Mouse (Mus musculus) heart, embryonic 14.5 days (tissue): Measurements from ENCODE around the gene Arrb1. TPM values are rescaled to one million over a fixed set of nuclear protein-coding genes. Genes with fewer than 3 reads are reported as not detected.

ENCODE experiments used
- ATAC-seq: fragments of 200-750 bp; cut with Nextera tagmentation; 2 replicates; pipeline ENCODE4 v1.8.0; 2017; ENCODE audit warnings: low read depth, moderate TSS enrichment; ENCODE audit not compliant: insufficient number of reproducible peaks, insufficient read depth, low FRiP score
- H3K27ac ChIP-seq, 2 experiments: fragments of 200-500 bp in 1 of 2; fragments of 300-500 bp in 1 of 2; sonication (generic) in 1 of 2; replicated peaks in 1 of 2; 2 replicates each; pipeline ENCODE4 v1.5.1; 2012 to 2014; ENCODE audit warnings: low read depth in 2 of 2, low read length in 2 of 2, control low read depth in 1 of 2, mild to moderate bottlenecking in 1 of 2, mixed read lengths in 1 of 2; ENCODE audit not compliant: control insufficient read depth in 1 of 2, insufficient read depth in 1 of 2
- H3K27me3 ChIP-seq: fragments of 300-500 bp; sonication (generic); 2 replicates; pipeline ENCODE4 v1.6.1; 2014; ENCODE audit warnings: mild to moderate bottlenecking, low read length, control low read depth; ENCODE audit not compliant: control insufficient read depth, insufficient read depth
- H3K36me3 ChIP-seq: fragments of 300-500 bp; sonication (generic); 2 replicates; pipeline ENCODE4 v1.6.1; 2014; ENCODE audit warnings: mild to moderate bottlenecking, control low read depth, low read length, mixed read lengths; ENCODE audit not compliant: control insufficient read depth, insufficient read depth
- H3K4me1 ChIP-seq, 2 experiments: fragments of 200-500 bp in 1 of 2; fragments of 300-500 bp in 1 of 2; sonication (generic) in 1 of 2; 2 replicates each; pipeline ENCODE4 v1.6.1; 2012 to 2014; ENCODE audit warnings: low read length in 2 of 2, control low read depth in 1 of 2, mixed read lengths in 1 of 2; ENCODE audit not compliant: control insufficient read depth in 2 of 2, insufficient read depth in 2 of 2
- H3K4me2 ChIP-seq: fragments of 300-500 bp; sonication (generic); 2 replicates; pipeline ENCODE4 v1.6.1; 2014; ENCODE audit warnings: mild to moderate bottlenecking, low read length
- H3K4me3 ChIP-seq, 2 experiments: fragments of 200-500 bp in 1 of 2; fragments of 300-500 bp in 1 of 2; sonication (generic) in 1 of 2; 2 replicates each; pipeline ENCODE4 v1.5.1; 2012 to 2014; ENCODE audit warnings: low read length in 2 of 2, mild to moderate bottlenecking in 2 of 2, control low read depth in 1 of 2, low read depth in 1 of 2, moderate library complexity in 1 of 2; ENCODE audit not compliant: control insufficient read depth in 1 of 2, insufficient read depth in 1 of 2
- H3K9ac ChIP-seq: fragments of 300-500 bp; sonication (generic); 2 replicates; pipeline ENCODE4 v1.6.1; 2014; ENCODE audit warnings: mild to moderate bottlenecking, low read length
- H3K9me3 ChIP-seq: fragments of 300-500 bp; sonication (generic); 2 replicates; pipeline ENCODE4 v1.6.1; 2016; ENCODE audit warnings: low read length, control low read depth; ENCODE audit not compliant: control insufficient read depth
- WGBS: fragments of 180-500 bp; shearing (Covaris S2); extraction: QIAGEN DNeasy Blood & Tissue Kit; methylation state at CpG from one replicate; pipeline ENCODE4 v1.1.7; 2014; 5-methylcytosine and 5-hydroxymethylcytosine counted together
- polyA plus RNA-seq: library from polyadenylated mRNA; unstranded; fragments of >200 nt; fragmentation: Nextera tagmentation; extraction: Ambion mirVana; gene quantifications from 2 replicates; pipeline ENCODE4 v1.2.1, GENCODE M21; 2014

The Arrb1 gene
- polyA plus RNA-seq, 1 experiment from 2014 or later = 4.1 TPM

DNA sequence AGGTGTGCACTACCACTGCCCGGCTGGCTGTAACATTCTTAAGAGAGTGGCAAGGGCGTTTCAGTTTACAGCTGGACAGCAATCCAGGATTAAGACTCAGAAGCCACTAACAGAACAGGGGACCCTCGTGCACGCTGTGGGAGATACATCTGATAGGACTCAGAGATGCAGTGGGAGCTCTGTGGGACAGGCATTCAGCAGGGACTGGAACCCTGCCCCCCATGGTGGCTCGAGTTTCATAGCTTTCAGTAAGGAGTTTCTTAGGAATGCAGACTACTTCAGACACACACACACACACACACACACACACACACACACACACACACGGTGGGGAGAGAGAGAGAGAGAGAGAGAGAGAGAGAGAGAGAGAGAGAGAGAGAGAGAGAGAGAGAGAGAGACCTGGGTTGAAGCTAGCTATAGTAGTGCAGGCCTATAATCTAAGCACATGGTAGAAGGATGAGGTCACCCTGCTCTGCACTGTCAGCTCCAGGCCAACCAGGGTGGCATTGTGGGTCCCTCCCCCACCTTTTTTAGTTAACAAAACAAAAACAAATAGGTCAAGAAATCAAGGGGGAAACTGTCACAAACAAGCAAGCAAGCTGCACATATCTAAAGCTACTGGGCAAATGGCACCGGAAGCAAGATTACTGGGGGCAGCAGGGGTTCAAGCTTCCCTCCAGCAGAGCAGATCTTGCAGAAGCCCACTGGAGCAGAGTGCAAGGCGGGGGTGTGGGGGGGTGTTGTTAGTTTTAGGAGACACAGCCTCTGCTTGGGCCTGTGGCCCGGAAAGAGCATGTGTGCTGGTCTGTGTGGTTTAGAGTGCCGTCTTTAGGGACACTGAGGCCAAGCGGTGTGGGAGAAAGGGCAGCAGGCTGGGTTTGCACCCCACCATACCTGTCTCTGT, 12.6 kb downstream of the Arrb1 start:
- Histone ChIP-seq H3K36me3 (0 out of 2 replicates have a peak, but pooled peaks cover 6% of the 10 kb centered on the region), H3K27me3 (no peaks in the 10 kb centered on the region), H3K4me2 (no peak overlapping the region), H3K9me3 (no peaks in the 10 kb centered on the region), H3K9ac (peak overlapping the region; percentile 47; the same call in 1 of the 2 replicates), H3K4me1 (peaks cover 31 to 36% of the 10 kb centered on the region in 2 experiments), H3K27ac (peak overlapping the region; percentile 55 to 66), H3K4me3 (no peak overlapping the region)
- no peak for ATAC-seq
- WGBS = 35% methylated on average over 10 of the region's 11 CpGs

GRCm38 (mm10) chr7:99549668-99550067, 14.4 kb downstream of the Arrb1 start:
- no peak for ATAC-seq
- H3K27ac ChIP-seq = 0 out of 4 replicates have a peak overlapping the region, but pooled peaks of 1 of the 2 experiments have one; percentile 9
- WGBS = 81% methylated on average over 5 of the region's 5 CpGs
- H3K4me2 ChIP-seq = no peak overlapping the region
- 0 out of 2 replicates have a peak, but pooled peaks cover 6% of the 10 kb centered on the region for H3K36me3 ChIP-seq
- no peak overlapping the region for H3K4me3 ChIP-seq
- H3K9me3 ChIP-seq = no peaks in the 10 kb centered on the region
- H3K9ac ChIP-seq = no peak overlapping the region
- H3K4me1 ChIP-seq = peaks cover 41 to 46% of the 10 kb centered on the region in 2 experiments
- H3K27me3 ChIP-seq = no peaks in the 10 kb centered on the region

DNA sequence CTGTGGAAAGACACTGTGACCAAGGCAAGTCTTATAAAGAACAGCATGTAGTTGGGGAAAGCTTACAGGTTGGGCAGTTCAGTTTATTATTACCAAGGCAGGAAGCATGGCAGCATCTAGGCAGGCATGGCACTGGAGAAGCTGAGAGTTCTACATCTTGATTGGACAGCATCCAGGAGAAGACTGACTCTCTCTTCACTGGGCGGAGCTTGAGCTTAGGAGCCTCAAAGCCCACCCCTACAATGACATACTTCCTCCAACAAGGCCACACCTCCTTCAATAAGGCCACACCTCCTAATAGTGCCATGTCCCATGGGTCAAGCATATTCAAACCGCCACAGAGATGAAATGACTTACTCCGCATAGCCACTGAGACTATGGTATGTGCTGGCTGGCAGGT, 16.4 kb downstream of the Arrb1 start:
- Histone ChIP-seq H3K36me3 (0 out of 2 replicates have a peak, but pooled peaks cover 6% of the 10 kb centered on the region), H3K4me3 (no peak overlapping the region), H3K9ac (no peak overlapping the region), H3K9me3 (no peaks in the 10 kb centered on the region), H3K4me1 (peaks cover 27 to 32% of the 10 kb centered on the region in 2 experiments), H3K27me3 (no peaks in the 10 kb centered on the region), H3K27ac (no peak overlapping the region), H3K4me2 (no peak overlapping the region)
- 97% methylated on average over 3 of the region's 3 CpGs for WGBS
- no peak for ATAC-seq

DNA sequence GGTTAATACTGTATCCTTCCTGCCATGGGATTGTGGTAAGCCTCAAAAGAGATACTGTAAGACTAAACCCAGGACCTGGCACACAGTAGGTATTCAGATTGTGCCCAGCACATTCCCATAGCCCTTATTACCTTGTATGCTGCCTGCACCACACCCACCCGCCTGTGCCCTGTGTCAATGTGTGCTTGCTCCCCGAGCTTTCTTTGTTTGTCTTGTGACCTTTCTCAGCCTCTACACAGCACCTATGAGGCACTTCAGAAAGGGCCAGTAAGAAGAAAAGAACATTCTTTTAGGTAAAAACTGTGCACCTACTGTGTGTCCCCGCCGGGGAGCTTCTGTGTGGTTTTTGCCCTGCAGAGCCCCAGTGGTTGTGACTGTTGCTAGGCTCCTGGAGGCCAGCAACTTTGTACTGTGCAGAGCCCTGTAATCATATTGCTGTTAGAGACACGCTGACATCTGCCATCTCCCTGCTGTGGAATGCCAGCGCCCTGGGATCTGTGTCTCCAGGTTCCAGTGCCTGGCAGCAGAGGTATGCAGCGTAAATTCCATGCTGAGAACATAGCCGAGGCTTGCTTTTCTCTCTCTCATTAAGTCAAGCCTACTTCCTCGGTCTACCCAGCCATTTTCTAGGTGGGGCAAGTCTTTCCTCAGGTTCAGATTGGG, 18.1 kb downstream of the Arrb1 start:
- H3K4me3 ChIP-seq = no peak overlapping the region

GRCm38 (mm10) chr7:99553885-99554269, 18.6 kb downstream of the Arrb1 start:
- Histone ChIP-seq H3K9ac (no peak overlapping the region), H3K27me3 (no peaks in the 10 kb centered on the region), H3K36me3 (0 out of 2 replicates have a peak, but pooled peaks cover 6% of the 10 kb centered on the region), H3K4me3 (no peak overlapping the region), H3K9me3 (no peaks in the 10 kb centered on the region), H3K4me2 (peak overlapping the region; percentile 8; the same call in 1 of the 2 replicates), H3K27ac (peak overlapping the region; percentile 67 to 76), H3K4me1 (peaks cover 15 to 19% of the 10 kb centered on the region in 2 experiments)
- no peak for ATAC-seq
- WGBS = 26% methylated on average over 4 of the region's 4 CpGs

More for the DNA sequence above, 18.1 kb downstream of the Arrb1 start:
- Histone ChIP-seq H3K27ac (peak overlapping the region; percentile 67 to 76), H3K36me3 (0 out of 2 replicates have a peak, but pooled peaks cover 6% of the 10 kb centered on the region), H3K4me1 (peaks cover 15 to 20% of the 10 kb centered on the region in 2 experiments), H3K27me3 (no peaks in the 10 kb centered on the region), H3K9me3 (no peaks in the 10 kb centered on the region), H3K9ac (peak overlapping the region; percentile 47), H3K4me2 (peak overlapping the region; percentile 8; the same call in 1 of the 2 replicates)
- peak; percentile 75 for ATAC-seq
- 26% methylated on average over 9 of the region's 9 CpGs for WGBS

GRCm38 (mm10) chr7:99555862-99556261, 20.6 kb downstream of the Arrb1 start:
- Histone ChIP-seq H3K9ac (peak overlapping the region; percentile 5; the same call in 1 of the 2 replicates), H3K27ac (no peak overlapping the region), H3K27me3 (no peaks in the 10 kb centered on the region), H3K9me3 (no peaks in the 10 kb centered on the region), H3K4me1 (peaks cover 19 to 26% of the 10 kb centered on the region in 2 experiments), H3K4me2 (no peak overlapping the region), H3K4me3 (no peak overlapping the region), H3K36me3 (0 out of 2 replicates have a peak, but pooled peaks cover 4% of the 10 kb centered on the region)
- ATAC-seq = 0 out of 2 replicates have a peak, but pooled peaks have one; percentile 48
- 32% methylated on average over 6 of the region's 6 CpGs for WGBS

GRCm38 (mm10) chr7:99559091-99559490, 23.8 kb downstream of the Arrb1 start:
- H3K4me3 ChIP-seq = no peak overlapping the region
- no peak overlapping the region for H3K27ac ChIP-seq
- no peaks in the 10 kb centered on the region for H3K9me3 ChIP-seq
- H3K4me2 ChIP-seq = no peak overlapping the region
- no peak for ATAC-seq
- 0 out of 2 replicates have a peak overlapping the region, but pooled peaks have one; percentile 0 for H3K9ac ChIP-seq
- WGBS = 42% methylated on average over 11 of the region's 11 CpGs
- no peaks in the 10 kb centered on the region for H3K36me3 ChIP-seq
- peaks cover 17 to 23% of the 10 kb centered on the region in 2 experiments for H3K4me1 ChIP-seq
- H3K27me3 ChIP-seq = no peaks in the 10 kb centered on the region
